Mouse (Mus musculus) mouse embryonic stem cell (cell line): ENCODE results near the gene Immp2l.
"Not testable (repeated sequence)": the region's sequence is repeated elsewhere in the genome, so short reads cannot be mapped to it uniquely, and the experiment has no call there.

Experiments used
- in situ Hi-C, 2 experiments: fragments of 300-500 bp; cut with MboI; formaldehyde crosslinking; loops; 1 replicate in 1 of 2; 3 replicates in 1 of 2; pipeline ENCODE4 v1.14.3; 2019 to 2020; ENCODE audit warnings: low sequenced_read_pairs in 2 of 2, low pct_unique_long_range_greater_than_20kb in 1 of 2, mixed read lengths in 1 of 2; ENCODE audit not compliant: unreplicated experiment in 1 of 2

Gene Immp2l

GRCm38 (mm10) chr12:41680141-41680540 lies 656.3 kb downstream of the Immp2l start:
- in situ Hi-C loops, result no loop called here

DNA sequence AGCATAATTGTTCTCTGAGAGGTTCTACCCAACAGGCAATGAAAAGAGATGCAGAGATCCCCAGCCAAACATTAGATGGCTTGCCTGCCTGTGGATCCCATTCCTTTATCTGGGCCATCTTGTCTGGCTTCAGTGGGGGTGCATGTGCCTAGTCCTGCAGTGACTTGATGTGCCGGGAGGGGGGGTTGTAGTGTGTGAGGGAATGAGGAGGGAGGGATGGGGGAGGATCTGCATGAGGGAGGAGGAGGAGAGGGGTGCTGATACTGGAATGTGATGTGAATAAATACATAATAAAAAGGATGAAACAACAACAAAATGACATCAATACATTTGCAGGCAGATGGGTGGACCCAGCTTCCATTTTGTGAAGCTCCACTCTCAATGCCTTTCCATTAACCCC lies 658.3 kb downstream of the Immp2l start:
- in situ Hi-C loops, result no loop called here

GRCm38 (mm10) chr12:41689809-41690208 lies 665.9 kb downstream of the Immp2l start:
- in situ Hi-C loops, result no loop called here

- in situ Hi-C loops, result no loop called here
Measured at GRCm38 (mm10) chr12:41710608-41711007, 686.7 kb downstream of the Immp2l start.

- in situ Hi-C loops, result no loop called here
Measured at GRCm38 (mm10) chr12:41716946-41717345, 693.1 kb downstream of the Immp2l start.

GRCm38 (mm10) chr12:41724585-41724984 lies 700.7 kb downstream of the Immp2l start:
- in situ Hi-C loops, result no loop called here

DNA sequence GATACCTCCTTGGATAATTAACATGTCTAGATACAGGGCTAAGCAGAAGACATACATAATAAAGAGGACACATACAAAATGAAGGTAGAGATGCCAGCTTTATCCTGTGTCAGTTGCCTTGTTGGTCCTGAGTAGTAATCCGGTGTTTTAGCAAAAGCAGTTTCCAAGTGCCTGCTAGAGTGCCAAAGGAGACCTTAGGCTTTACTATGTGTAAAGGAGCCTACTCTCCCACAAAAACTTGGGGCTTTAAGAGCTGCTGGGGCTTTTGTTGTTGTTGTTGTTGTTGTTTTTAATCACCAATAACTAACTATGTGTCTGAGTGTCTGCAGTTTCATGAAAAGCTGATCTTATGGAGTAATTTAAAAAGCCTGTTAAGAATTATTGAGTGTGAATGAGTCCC lies 702.8 kb downstream of the Immp2l start:
- in situ Hi-C loops, result no loop called here

DNA sequence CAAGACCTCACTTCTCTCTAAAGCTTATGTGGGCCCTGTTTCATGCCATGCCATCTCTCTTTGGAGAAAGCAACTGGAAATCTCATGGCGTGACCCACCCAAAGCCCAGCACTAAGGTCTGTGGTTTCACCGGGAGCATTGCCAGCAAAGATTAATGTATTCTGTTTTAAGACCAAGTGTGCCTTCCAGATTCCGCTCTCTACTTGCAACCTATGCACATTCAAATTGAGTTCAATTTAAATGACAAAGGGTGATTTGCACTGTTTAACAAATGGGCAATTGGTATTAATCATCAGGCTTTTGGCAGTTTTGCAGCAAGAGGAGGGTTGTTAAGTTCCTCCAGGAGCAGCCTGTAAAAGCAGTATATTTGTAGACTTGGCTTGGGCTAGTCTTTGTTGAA lies 703.3 kb downstream of the Immp2l start:
- in situ Hi-C loops, result no loop called here

- in situ Hi-C loops, result no loop called here
Measured at GRCm38 (mm10) chr12:41727764-41728338, 704.0 kb downstream of the Immp2l start.

GRCm38 (mm10) chr12:41728467-41728866 lies 704.6 kb downstream of the Immp2l start:
- in situ Hi-C loops, result no loop called here

DNA sequence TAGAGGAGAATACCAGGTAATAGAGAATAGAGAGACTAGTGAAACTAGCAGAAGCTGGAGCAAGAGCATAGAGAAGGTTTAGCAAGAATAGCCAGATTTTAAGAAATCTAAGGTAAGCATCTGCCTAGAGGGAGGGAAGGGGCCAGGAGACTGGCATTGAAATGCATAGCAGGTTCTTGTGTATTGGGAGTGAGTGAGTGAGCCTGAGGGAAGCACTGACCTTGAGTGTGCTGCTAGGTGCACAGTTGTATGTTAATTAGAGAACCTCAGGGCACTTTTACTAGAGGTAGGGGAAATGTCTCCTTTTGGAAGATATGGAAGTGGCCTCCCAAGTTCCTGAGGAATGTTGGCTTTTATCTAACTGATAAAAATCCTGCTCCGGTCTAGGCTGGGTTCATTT lies 705.9 kb downstream of the Immp2l start:
- in situ Hi-C loops, result no loop called here

DNA sequence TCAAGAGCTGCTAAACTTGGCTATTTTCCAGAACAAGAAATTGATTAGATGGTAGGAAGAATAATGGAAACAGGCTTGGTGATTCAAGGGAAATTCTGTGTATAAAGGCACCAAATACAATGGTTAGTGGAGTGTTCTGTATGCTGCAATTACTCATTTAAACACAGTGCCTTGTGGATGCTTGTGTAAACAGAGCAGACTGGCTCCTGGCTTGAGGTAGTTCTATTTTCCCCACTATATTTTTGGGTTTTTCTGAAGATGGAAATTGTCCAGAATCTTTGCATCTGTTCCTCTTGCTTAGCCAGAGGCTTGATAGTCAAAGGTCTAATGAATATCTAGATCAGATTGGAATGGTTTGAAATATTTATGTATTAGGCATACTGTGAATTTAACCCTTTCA lies 709.3 kb downstream of the Immp2l start:
- in situ Hi-C loops, result no loop called here

DNA sequence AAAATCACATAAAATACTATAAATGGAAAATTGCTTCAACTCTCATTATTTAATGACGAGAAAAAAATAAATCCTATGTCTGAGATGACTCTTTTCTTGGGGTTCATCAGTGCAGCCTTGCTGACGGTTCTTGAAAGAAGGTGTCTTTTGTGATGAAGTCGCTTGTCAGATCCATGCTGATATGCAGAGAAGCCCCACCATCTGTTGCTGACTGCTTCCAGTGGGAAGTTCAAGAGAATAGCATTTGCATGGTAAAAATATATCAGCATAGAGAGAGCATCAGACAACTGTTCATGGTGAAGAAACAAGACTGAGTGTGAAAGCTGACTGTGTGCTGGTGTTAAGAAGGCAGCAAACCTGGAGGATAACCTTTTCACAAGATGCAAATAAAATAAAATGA lies 719.0 kb downstream of the Immp2l start:
- in situ Hi-C loops, result no loop called here

DNA sequence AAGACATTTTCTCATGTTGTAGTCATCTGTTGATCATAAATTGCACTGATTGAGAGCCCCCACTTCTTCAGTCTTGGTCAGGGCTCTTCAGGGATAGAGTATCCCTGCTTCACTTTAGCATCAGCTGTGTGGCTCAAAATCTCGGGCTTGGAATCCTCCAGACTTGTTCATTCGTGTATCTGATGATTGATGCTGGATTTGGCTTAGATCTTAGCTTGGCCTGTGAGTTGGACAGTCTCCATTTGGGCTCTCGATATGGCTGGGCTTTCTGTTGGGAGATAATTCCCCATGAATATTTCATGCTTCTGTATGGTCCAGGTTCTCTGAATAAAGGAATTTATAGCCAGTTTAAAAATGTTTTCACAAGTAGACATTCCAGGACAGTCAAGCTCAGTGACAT lies 739.5 kb downstream of the Immp2l start:
- in situ Hi-C loops, result no loop called here

DNA sequence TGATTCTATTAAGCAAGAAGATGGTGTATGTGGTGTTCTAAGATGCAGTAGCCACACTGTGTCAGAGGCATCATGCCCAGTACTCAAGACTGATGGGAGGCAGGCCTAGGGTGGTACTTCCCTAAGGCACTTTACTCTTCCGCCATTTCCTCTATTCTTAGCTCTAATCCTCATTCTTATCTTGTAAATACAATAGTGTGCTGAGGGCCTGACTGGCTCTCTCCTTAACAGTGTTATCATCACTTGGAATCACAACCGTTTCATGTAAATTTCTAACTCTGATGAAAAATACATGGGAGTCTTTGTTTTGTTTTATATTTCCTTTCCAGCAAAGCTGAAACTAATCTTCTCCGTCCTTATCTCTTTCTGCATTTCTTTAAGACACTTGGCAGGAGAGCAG lies 750.1 kb downstream of the Immp2l start:
- in situ Hi-C loops, result no loop called here

GRCm38 (mm10) chr12:41774623-41775323 lies 750.9 kb downstream of the Immp2l start:
- in situ Hi-C loops, result no loop called here

DNA sequence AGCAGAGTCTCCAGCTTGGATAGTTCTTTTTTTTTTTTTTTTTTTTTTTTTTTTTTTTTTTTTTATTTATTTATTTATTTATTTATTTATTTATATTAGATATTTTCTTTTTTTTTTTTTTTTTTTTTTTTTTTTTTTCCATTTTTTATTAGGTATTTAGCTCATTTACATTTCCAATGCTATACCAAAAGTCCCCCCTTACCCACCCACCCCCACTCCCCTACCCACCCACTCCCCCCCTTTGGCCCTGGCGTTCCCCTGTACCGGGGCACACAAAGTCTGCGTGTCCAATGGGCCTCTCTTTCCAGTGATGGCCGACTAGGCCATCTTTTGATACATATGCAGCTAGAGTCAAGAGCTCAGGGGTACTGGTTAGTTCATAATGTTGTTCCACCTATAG lies 753.9 kb downstream of the Immp2l start:
- in situ Hi-C loops, result not testable (repeated sequence)

DNA sequence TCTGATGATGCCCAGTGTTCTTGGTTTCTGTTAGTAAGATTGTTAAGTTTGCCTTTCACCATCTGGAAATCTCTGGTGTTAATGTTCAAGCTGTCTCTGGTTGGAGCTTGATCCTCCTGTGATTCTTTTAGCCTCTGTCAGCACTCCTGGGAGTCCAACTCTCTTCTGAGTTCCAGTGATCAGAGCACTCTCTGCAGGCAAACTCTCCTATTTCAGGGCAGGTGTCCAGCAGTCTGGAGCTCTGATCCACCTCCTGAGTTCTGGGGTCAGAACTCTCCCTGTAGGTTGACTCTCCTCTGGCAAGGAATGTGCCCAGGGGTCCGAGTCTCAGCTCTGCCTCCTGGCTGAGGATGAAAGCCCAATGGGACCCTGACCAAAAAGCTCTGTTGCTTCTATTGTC lies 769.8 kb downstream of the Immp2l start:
- in situ Hi-C loops, result not testable (repeated sequence)

- in situ Hi-C loops, result no loop called here
Measured at GRCm38 (mm10) chr12:41829517-41829916, 805.6 kb downstream of the Immp2l start.

- in situ Hi-C loops, result no loop called here
Measured at GRCm38 (mm10) chr12:41831731-41832130, 807.8 kb downstream of the Immp2l start.
